Mouse (Mus musculus): ENCODE measurements at regions not wholly inside any gene's neighbourhood (a gene's known extent, or its start where the extent isn't known, plus 50 kb on each side); places are given as distances from the start of the nearest gene placed in this dataset.

GRCm38 (mm10) chr8:25311811-25312533 is 487.8 kb upstream of the Adam5 start:
- TF ChIP-seq POLR2A (IDR thresholded peaks at IDR 0.05; ENCODE audit: borderline replicate concordance, insufficient read depth, low read length) (no peak), CTCF (IDR thresholded peaks at IDR 0.05; ENCODE audit: borderline replicate concordance, insufficient read depth, low read depth, low read length) (no peak)
